ENCODE assay signal across 29 mouse cellular contexts in genomic region chr8:123138741-123139140, GRCm38 (mm10). TPM values are rescaled to one million over a fixed set of nuclear protein-coding genes. Genes with fewer than 3 reads are reported as not detected.
DNase-seq lines count a peak whose midpoint lies in the region; ATAC-seq and TF ChIP-seq lines count a peak whose summit lies in the region.
"Had no signal": no experiment of that assay in that cellular context is flagged by ENCODE, and none has a peak within 500 bp of the region (broad histone marks: within the 10 kb centered on the region; RNA-seq: fewer than 3 reads in every experiment).

No protein-coding gene starts in this region.

- H3K4me3 ChIP-seq in heart, embryonic 10.5 days = no peak overlapping the region
- H3K4me3 ChIP-seq in limb, embryonic 12.5 days (replicated peaks) = no peak overlapping the region
- H3K4me3 ChIP-seq in limb, embryonic 10.5 days = no peak overlapping the region
- H3K4me3 ChIP-seq in embryonic facial prominence, embryonic 13.5 days = no peak overlapping the region
- no peak overlapping the region for H3K4me3 ChIP-seq in olfactory bulb, adult 2 months (ENCODE audit: insufficient read depth, low read depth, low read length)
- no peak overlapping the region for H3K4me3 ChIP-seq in lung, adult 2 months (replicated peaks; ENCODE audit: extremely low read depth, low read depth, low read length)
- H3K4me3 ChIP-seq: erythroblast, embryonic 14.5 days; forebrain, embryonic 12.5 days; forebrain, embryonic 15.5 days; hindbrain, embryonic 12.5 days; hindbrain, embryonic 15.5 days had no signal

- DNase-seq in heart, embryonic 10.5 days (ENCODE audit: low spot score) = no peak
- no peak for DNase-seq in heart, adult 8-10 months (ENCODE audit: low spot score)
- DNase-seq in limb, embryonic 10.5 days (ENCODE audit: low spot score) = no peak
- DNase-seq in frontal cortex, postnatal 25 days (ENCODE audit: low spot score in 2 of 2) = no peak
- no peak for DNase-seq in lung, adult 2 months
- DNase-seq: adrenal gland, adult 8-10 months; adrenal gland, postnatal 25 days; B cell, adult 2 months; cerebellum, adult 11-12 months; cerebellum, adult 8-10 months; cerebellum, postnatal 10 days; cerebellum, postnatal 36 days; embryo, embryonic 11 days; gastrocnemius, postnatal 14 days; heart, adult 18-20 months had no signal

- 53% methylated on average over 4 of the region's 4 CpGs for WGBS in heart, embryonic 10.5 days
- WGBS in limb, embryonic 12.5 days = 44% methylated on average over 4 of the region's 4 CpGs
- WGBS in limb, embryonic 10.5 days = 40% methylated on average over 4 of the region's 4 CpGs
- WGBS in embryonic facial prominence, embryonic 13.5 days = 59% methylated on average over 4 of the region's 4 CpGs
- WGBS in olfactory bulb, adult 2 months = 63% methylated on average over 4 of the region's 4 CpGs
- 72% methylated on average over 4 of the region's 4 CpGs for WGBS in lung, adult 2 months

- no peaks in the 10 kb centered on the region for H3K36me3 ChIP-seq in heart, embryonic 10.5 days
- no peaks in the 10 kb centered on the region for H3K36me3 ChIP-seq in limb, embryonic 12.5 days
- no peaks in the 10 kb centered on the region for H3K36me3 ChIP-seq in limb, embryonic 10.5 days
- H3K36me3 ChIP-seq in embryonic facial prominence, embryonic 13.5 days = no peaks in the 10 kb centered on the region
- H3K36me3 ChIP-seq: forebrain, embryonic 12.5 days; forebrain, embryonic 15.5 days; hindbrain, embryonic 12.5 days; hindbrain, embryonic 15.5 days had no signal

- no peak for ATAC-seq in limb, embryonic 12.5 days (ENCODE audit: insufficient number of reproducible peaks, insufficient read depth, low FRiP score, low TSS enrichment, low read depth)
- no peak for ATAC-seq in embryonic facial prominence, embryonic 13.5 days (ENCODE audit: insufficient number of reproducible peaks, insufficient read depth, low FRiP score, low TSS enrichment, low read depth)
- ATAC-seq: forebrain, embryonic 15.5 days; Patski had no signal

- no peak overlapping the region for H3K4me2 ChIP-seq in limb, embryonic 12.5 days
- no peak overlapping the region for H3K4me2 ChIP-seq in embryonic facial prominence, embryonic 13.5 days
- H3K4me2 ChIP-seq: forebrain, embryonic 12.5 days; forebrain, embryonic 15.5 days; heart, embryonic 11.5 days; hindbrain, embryonic 12.5 days; hindbrain, embryonic 15.5 days had no signal

- no peaks in the 10 kb centered on the region for H3K9me3 ChIP-seq in heart, embryonic 10.5 days
- no peaks in the 10 kb centered on the region for H3K9me3 ChIP-seq in limb, embryonic 12.5 days
- no peaks in the 10 kb centered on the region for H3K9me3 ChIP-seq in limb, embryonic 10.5 days (replicated peaks)
- H3K9me3 ChIP-seq in embryonic facial prominence, embryonic 13.5 days = no peaks in the 10 kb centered on the region
- H3K9me3 ChIP-seq: forebrain, embryonic 12.5 days; forebrain, embryonic 15.5 days; hindbrain, embryonic 12.5 days; hindbrain, embryonic 15.5 days had no signal

- no peak for TF ChIP-seq POLR2A in olfactory bulb, adult 2 months (IDR thresholded peaks at IDR 0.05; ENCODE audit: insufficient read depth, low read depth, low read length)
- TF ChIP-seq POLR2A in lung, adult 2 months (IDR thresholded peaks at IDR 0.05; ENCODE audit: borderline replicate concordance, extremely low read depth, low read depth, low read length) = no peak

- TF ChIP-seq CTCF in olfactory bulb, adult 2 months (IDR thresholded peaks at IDR 0.05; ENCODE audit: insufficient read depth, low read depth, low read length) = no peak
- TF ChIP-seq CTCF in lung, adult 2 months (IDR thresholded peaks at IDR 0.05; ENCODE audit: insufficient read depth, low read length) = no peak

- H3K27ac ChIP-seq in heart, embryonic 10.5 days = peak overlapping the region; percentile 19; the same call in 1 of the 2 replicates
- H3K27ac ChIP-seq in limb, embryonic 12.5 days = peak overlapping the region; percentile 87; the same call in 1 of the 2 replicates
- H3K27ac ChIP-seq in limb, embryonic 10.5 days = no peak overlapping the region
- H3K27ac ChIP-seq in embryonic facial prominence, embryonic 13.5 days = peak overlapping the region; percentile 82
- H3K27ac ChIP-seq in olfactory bulb, adult 2 months (ENCODE audit: insufficient read depth, low read depth, low read length) = peak overlapping the region; percentile 88
- H3K27ac ChIP-seq: hindbrain, embryonic 15.5 days had no signal

- H3K4me1 ChIP-seq in heart, embryonic 10.5 days = peaks cover 37% of the 10 kb centered on the region
- H3K4me1 ChIP-seq in limb, embryonic 12.5 days (replicated peaks) = peaks cover 18% of the 10 kb centered on the region
- H3K4me1 ChIP-seq in limb, embryonic 10.5 days = peaks cover 28% of the 10 kb centered on the region
- H3K4me1 ChIP-seq in embryonic facial prominence, embryonic 13.5 days = peaks cover 39% of the 10 kb centered on the region
- peaks cover 52% of the 10 kb centered on the region for H3K4me1 ChIP-seq in olfactory bulb, adult 2 months (ENCODE audit: control insufficient read depth, insufficient read depth, low read length)
- H3K4me1 ChIP-seq in lung, adult 2 months (ENCODE audit: control insufficient read depth, insufficient read depth, low read length) = peaks cover 5% of the 10 kb centered on the region

- H3K9ac ChIP-seq in limb, embryonic 12.5 days (replicated peaks) = no peak overlapping the region
- H3K9ac ChIP-seq in embryonic facial prominence, embryonic 13.5 days = no peak overlapping the region
- H3K9ac ChIP-seq: forebrain, embryonic 12.5 days; forebrain, embryonic 15.5 days; hindbrain, embryonic 12.5 days; hindbrain, embryonic 15.5 days had no signal

- H3K27me3 ChIP-seq in heart, embryonic 10.5 days (ENCODE audit: insufficient read depth, poor library complexity, severe bottlenecking) = 0 out of 2 replicates have a peak, but pooled peaks cover 6% of the 10 kb centered on the region
- no peaks in the 10 kb centered on the region for H3K27me3 ChIP-seq in limb, embryonic 12.5 days
- H3K27me3 ChIP-seq in limb, embryonic 10.5 days (ENCODE audit: low read depth, poor library complexity, severe bottlenecking) = no peaks in the 10 kb centered on the region
- no peaks in the 10 kb centered on the region for H3K27me3 ChIP-seq in embryonic facial prominence, embryonic 13.5 days
- H3K27me3 ChIP-seq: forebrain, embryonic 12.5 days; forebrain, embryonic 15.5 days; hindbrain, embryonic 15.5 days; Patski had no signal

RNA-seq across cellular contexts. Expression of gene Sult5a1, which starts 19.4 kb away (rescaled TPM):
- polyA plus RNA-seq in heart, embryonic 10.5 days (2016; fragmentation: Nextera tagmentation; extraction: Ambion mirVana) = 9.3 and 12.3 TPM in 2 replicates
- under 1 TPM; 0.34 to 0.87 (median 0.60) TPM for total RNA-seq in heart, adult 8-10 months (2022)
- polyA plus RNA-seq in limb, embryonic 12.5 days (2016; fragmentation: Nextera tagmentation; extraction: Ambion mirVana) = 15.9 and 16.0 TPM in 2 replicates
- 4.6 and 5.2 TPM in 2 replicates for polyA plus RNA-seq in limb, embryonic 10.5 days (2016; fragmentation: Nextera tagmentation; extraction: Ambion mirVana)
- polyA plus RNA-seq in embryonic facial prominence, embryonic 13.5 days (2015; fragmentation: Nextera tagmentation; extraction: Ambion mirVana) = 29.4 and 37.6 TPM in 2 replicates
- polyA plus RNA-seq in olfactory bulb, adult 2 months (2012; ENCODE audit: insufficient read depth, insufficient read length, low replicate concordance, missing spikeins) = not detected in 2 replicates
- polyA plus RNA-seq in lung, adult 2 months (2012; rRNA removed) = 35.3 and 45.2 TPM in 2 replicates
- total RNA-seq: hematopoietic stem cell, adult 5-6 weeks had no signal
- polyA plus RNA-seq: G1E had no signal

RNA-seq across cellular contexts. Expression of gene Cpne7, which starts 21.6 kb away (rescaled TPM):
- polyA plus RNA-seq in heart, embryonic 10.5 days (2016; fragmentation: Nextera tagmentation; extraction: Ambion mirVana) = 0.76 and 1.5 TPM in 2 replicates
- 1 to 10 TPM in 2 of 4 experiments, under 1 TPM in 2; 0.52 to 1.7 (median 0.89) TPM for total RNA-seq in heart, adult 8-10 months (2022)
- 0.40 and 0.53 TPM in 2 replicates for polyA plus RNA-seq in limb, embryonic 12.5 days (2016; fragmentation: Nextera tagmentation; extraction: Ambion mirVana)
- 1.2 TPM in 2 replicates for polyA plus RNA-seq in limb, embryonic 10.5 days (2016; fragmentation: Nextera tagmentation; extraction: Ambion mirVana)
- polyA plus RNA-seq in embryonic facial prominence, embryonic 13.5 days (2015; fragmentation: Nextera tagmentation; extraction: Ambion mirVana) = 1.6 and 2.6 TPM in 2 replicates
- polyA plus RNA-seq in olfactory bulb, adult 2 months (2012; ENCODE audit: insufficient read depth, insufficient read length, low replicate concordance, missing spikeins) = not detected in 2 replicates
- 1.3 and 1.7 TPM in 2 replicates for polyA plus RNA-seq in lung, adult 2 months (2012; rRNA removed)
- total RNA-seq: CH12.LX had no signal

RNA-seq across cellular contexts. Expression of gene Rpl13, which starts 36.6 kb away (rescaled TPM):
- polyA plus RNA-seq in heart, embryonic 10.5 days (2016; fragmentation: Nextera tagmentation; extraction: Ambion mirVana) = 1,165 and 1,266 TPM in 2 replicates
- total RNA-seq in heart, adult 8-10 months (2022) = 100 to 1,000 TPM; 402 to 462 (median 427) TPM
- polyA plus RNA-seq in limb, embryonic 12.5 days (2016; fragmentation: Nextera tagmentation; extraction: Ambion mirVana) = 1,503 and 1,509 TPM in 2 replicates
- polyA plus RNA-seq in limb, embryonic 10.5 days (2016; fragmentation: Nextera tagmentation; extraction: Ambion mirVana) = 1,397 and 1,583 TPM in 2 replicates
- 1,270 and 1,597 TPM in 2 replicates for polyA plus RNA-seq in embryonic facial prominence, embryonic 13.5 days (2015; fragmentation: Nextera tagmentation; extraction: Ambion mirVana)
- polyA plus RNA-seq in olfactory bulb, adult 2 months (2012; ENCODE audit: insufficient read depth, insufficient read length, low replicate concordance, missing spikeins) = 1,464 TPM in 1 of 2 replicates, not detected in the other
- polyA plus RNA-seq in lung, adult 2 months (2012; rRNA removed) = 1,500 and 2,209 TPM in 2 replicates

RNA-seq across cellular contexts. Expression of gene Dpep1, which starts 47.3 kb away (rescaled TPM):
- polyA plus RNA-seq in heart, embryonic 10.5 days (2016; fragmentation: Nextera tagmentation; extraction: Ambion mirVana) = 1.9 and 5.2 TPM in 2 replicates
- total RNA-seq in heart, adult 8-10 months (2022) = 10 to 100 TPM; 22.6 to 45.5 (median 37.4) TPM
- 1.4 and 1.5 TPM in 2 replicates for polyA plus RNA-seq in limb, embryonic 12.5 days (2016; fragmentation: Nextera tagmentation; extraction: Ambion mirVana)
- 7.8 and 8.4 TPM in 2 replicates for polyA plus RNA-seq in limb, embryonic 10.5 days (2016; fragmentation: Nextera tagmentation; extraction: Ambion mirVana)
- polyA plus RNA-seq in embryonic facial prominence, embryonic 13.5 days (2015; fragmentation: Nextera tagmentation; extraction: Ambion mirVana) = 2.4 and 4.1 TPM in 2 replicates
- polyA plus RNA-seq in olfactory bulb, adult 2 months (2012; ENCODE audit: insufficient read depth, insufficient read length, low replicate concordance, missing spikeins) = not detected in 2 replicates
- 210 and 267 TPM in 2 replicates for polyA plus RNA-seq in lung, adult 2 months (2012; rRNA removed)
- total RNA-seq: CH12.LX; hematopoietic stem cell, adult 5-6 weeks had no signal
- polyA plus RNA-seq: cortical plate, adult 2 months; erythroblast, embryonic 14.5 days; G1E; Patski had no signal
